Mouse (Mus musculus) heart, embryonic 12.5 days (tissue): Measurements from ENCODE around the gene Mrpl33. TPM values are rescaled to one million over a fixed set of nuclear protein-coding genes. Genes with fewer than 3 reads are reported as not detected.

Source experiments
- ATAC-seq: fragments of 200-750 bp; cut with Nextera tagmentation; 2 replicates; pipeline ENCODE4 v1.8.0; 2017; ENCODE audit warnings: moderate TSS enrichment, moderate library complexity; ENCODE audit not compliant: insufficient number of reproducible peaks, low FRiP score
- H3K27ac ChIP-seq: fragments of 300-500 bp; sonication (generic); 2 replicates; pipeline ENCODE4 v1.5.1; 2016; ENCODE audit warnings: mild to moderate bottlenecking, moderate library complexity; ENCODE audit not compliant: poor library complexity, severe bottlenecking
- H3K27me3 ChIP-seq: fragments of 300-500 bp; sonication (generic); replicated peaks from 2 replicates; pipeline ENCODE4 v1.6.1; 2016; ENCODE audit warnings: mild to moderate bottlenecking, moderate library complexity
- H3K36me3 ChIP-seq: fragments of 300-500 bp; sonication (generic); 2 replicates; pipeline ENCODE4 v1.6.1; 2016; ENCODE audit warnings: mild to moderate bottlenecking, moderate library complexity
- H3K4me1 ChIP-seq: fragments of 300-500 bp; sonication (generic); replicated peaks from 2 replicates; pipeline ENCODE4 v1.6.1; 2016; ENCODE audit warnings: mild to moderate bottlenecking
- H3K4me2 ChIP-seq: fragments of 300-500 bp; sonication (generic); 2 replicates; pipeline ENCODE4 v1.6.1; 2016; ENCODE audit warnings: mild to moderate bottlenecking, moderate library complexity
- H3K4me3 ChIP-seq: fragments of 300-500 bp; sonication (generic); 2 replicates; pipeline ENCODE4 v1.5.1; 2016; ENCODE audit warnings: mild to moderate bottlenecking
- H3K9ac ChIP-seq: fragments of 300-500 bp; sonication (generic); 2 replicates; pipeline ENCODE4 v1.6.1; 2016; ENCODE audit warnings: mild to moderate bottlenecking, moderate library complexity
- H3K9me3 ChIP-seq: fragments of 300-500 bp; sonication (generic); replicated peaks from 2 replicates; pipeline ENCODE4 v1.6.1; 2016; ENCODE audit warnings: mild to moderate bottlenecking, moderate library complexity
- WGBS: fragments of 180-500 bp; shearing (Covaris S2); methylation state at CpG from one replicate; pipeline ENCODE4 v1.1.7; 2016; 5-methylcytosine and 5-hydroxymethylcytosine counted together
- microRNA-seq: library from miRNA; unstranded; fragments of <30 nt; microRNA quantifications from one replicate; pipeline ENCODE4, GENCODE M21; 2017
- polyA plus RNA-seq: library from polyadenylated mRNA; unstranded; fragments of >200 nt; fragmentation: Nextera tagmentation; extraction: Ambion mirVana; gene quantifications from 2 replicates; pipeline ENCODE4 v1.2.1, GENCODE M21; 2016

Gene Mrpl33
- polyA plus RNA-seq, 1 experiment from 2014 or later: 372 TPM

GRCm38 (mm10) chr5:31698297-31698726 is 101.6 kb downstream of the Mrpl33 start:
- Histone ChIP-seq H3K27ac (peak overlapping the region; percentile 93), H3K4me2 (peak overlapping the region; percentile 85), H3K4me1 (peaks cover 4% of the 10 kb centered on the region; the same call in 1 of the 2 replicates), H3K4me3 (peak overlapping the region; percentile 90), H3K36me3 (peaks cover 13% of the 10 kb centered on the region; the same call in 1 of the 2 replicates), H3K9ac (peak overlapping the region; percentile 89), H3K27me3 (no peaks in the 10 kb centered on the region), H3K9me3 (no peaks in the 10 kb centered on the region)
- ATAC-seq: peak; percentile 85
- WGBS: 6% methylated on average over 16 of the region's 16 CpGs

- ATAC-seq: no peak
- Histone ChIP-seq H3K9me3 (no peaks in the 10 kb centered on the region), H3K4me2 (no peak overlapping the region), H3K27ac (peak overlapping the region; percentile 33; the same call in 1 of the 2 replicates), H3K4me1 (peaks cover 4% of the 10 kb centered on the region; the same call in 1 of the 2 replicates), H3K27me3 (no peaks in the 10 kb centered on the region), H3K36me3 (peaks cover 18% of the 10 kb centered on the region), H3K9ac (no peak overlapping the region), H3K4me3 (no peak overlapping the region)
- 54% methylated on average over 4 of the region's 4 CpGs for WGBS
Measured at GRCm38 (mm10) chr5:31698931-31699330, 102.2 kb downstream of the Mrpl33 start.

- Histone ChIP-seq H3K27ac (no peak overlapping the region), H3K27me3 (no peaks in the 10 kb centered on the region), H3K4me3 (no peak overlapping the region), H3K9ac (no peak overlapping the region), H3K4me2 (no peak overlapping the region), H3K4me1 (peaks cover 4% of the 10 kb centered on the region; the same call in 1 of the 2 replicates), H3K9me3 (no peaks in the 10 kb centered on the region), H3K36me3 (peaks cover 19% of the 10 kb centered on the region)
- no peak for ATAC-seq
Measured at GRCm38 (mm10) chr5:31699397-31699796, 102.7 kb downstream of the Mrpl33 start.

GRCm38 (mm10) chr5:31704971-31705370 is 108.2 kb downstream of the Mrpl33 start:
- WGBS: 85% methylated on average over 5 of the region's 5 CpGs
- H3K4me3 ChIP-seq: no peak overlapping the region
- H3K9ac ChIP-seq: no peak overlapping the region
- H3K36me3 ChIP-seq: peaks cover 31% of the 10 kb centered on the region
- H3K4me1 ChIP-seq: no peaks in the 10 kb centered on the region
- H3K27me3 ChIP-seq: no peaks in the 10 kb centered on the region
- H3K27ac ChIP-seq: no peak overlapping the region
- no peak for ATAC-seq
- no peak overlapping the region for H3K4me2 ChIP-seq
- no peaks in the 10 kb centered on the region for H3K9me3 ChIP-seq

- Histone ChIP-seq H3K4me1 (no peaks in the 10 kb centered on the region), H3K4me2 (no peak overlapping the region), H3K9ac (no peak overlapping the region), H3K27ac (no peak overlapping the region), H3K9me3 (no peaks in the 10 kb centered on the region), H3K36me3 (peaks cover 37% of the 10 kb centered on the region), H3K27me3 (no peaks in the 10 kb centered on the region), H3K4me3 (no peak overlapping the region)
- ATAC-seq: no peak
- WGBS: 78% methylated on average over 4 of the region's 4 CpGs
Measured at GRCm38 (mm10) chr5:31706826-31707225, 110.1 kb downstream of the Mrpl33 start.

- H3K9me3 ChIP-seq: no peaks in the 10 kb centered on the region
- no peak for ATAC-seq
- H3K9ac ChIP-seq: no peak overlapping the region
- H3K4me2 ChIP-seq: no peak overlapping the region
- peaks cover 13% of the 10 kb centered on the region for H3K4me1 ChIP-seq
- no peak overlapping the region for H3K27ac ChIP-seq
- H3K4me3 ChIP-seq: no peak overlapping the region
- no peaks in the 10 kb centered on the region for H3K27me3 ChIP-seq
- peaks cover 18% of the 10 kb centered on the region for H3K36me3 ChIP-seq
- WGBS: 81% methylated on average over 1 of the region's 1 CpGs
Measured at GRCm38 (mm10) chr5:31709389-31709788, 112.7 kb downstream of the Mrpl33 start.

- Histone ChIP-seq H3K4me2 (no peak overlapping the region), H3K27me3 (no peaks in the 10 kb centered on the region), H3K9me3 (no peaks in the 10 kb centered on the region), H3K27ac (no peak overlapping the region), H3K4me1 (peaks cover 13% of the 10 kb centered on the region), H3K36me3 (peaks cover 13% of the 10 kb centered on the region), H3K9ac (no peak overlapping the region), H3K4me3 (no peak overlapping the region)
- 58% methylated on average over 2 of the region's 2 CpGs for WGBS
- no peak for ATAC-seq
Measured at GRCm38 (mm10) chr5:31713280-31713711, 116.6 kb downstream of the Mrpl33 start.

- Histone ChIP-seq H3K36me3 (peaks cover 13% of the 10 kb centered on the region), H3K9ac (no peak overlapping the region), H3K27me3 (no peaks in the 10 kb centered on the region), H3K4me3 (no peak overlapping the region), H3K4me1 (peaks cover 13% of the 10 kb centered on the region), H3K9me3 (no peaks in the 10 kb centered on the region), H3K27ac (0 out of 2 replicates have a peak overlapping the region, but pooled peaks have one; percentile 5), H3K4me2 (no peak overlapping the region)
- no peak for ATAC-seq
- WGBS: 39% methylated on average over 5 of the region's 5 CpGs
Measured at GRCm38 (mm10) chr5:31713841-31714264, 117.1 kb downstream of the Mrpl33 start.

Small RNAs within 50 kb of the gene (microRNA-seq; reads per million reads assigned to microRNA genes)
- not detected for gene Mir3473e

Other genes starting within 250 kb of the Mrpl33 start
- 38.8 and 40.2 TPM in 2 replicates for gene Zfp512, start 144.5 kb upstream of the Mrpl33 start, polyA plus RNA-seq
- not detected in 2 replicates for gene 4930548H24Rik, start 111.2 kb upstream of the Mrpl33 start, polyA plus RNA-seq
- 43.8 and 49.2 TPM in 2 replicates for gene Gpn1, start 102.2 kb upstream of the Mrpl33 start, polyA plus RNA-seq
- gene Slc4a1ap, start 69.9 kb upstream of the Mrpl33 start, polyA plus RNA-seq: 24.3 and 24.8 TPM in 2 replicates
- gene Supt7l, start 69.1 kb upstream of the Mrpl33 start, polyA plus RNA-seq: 18.2 and 20.4 TPM in 2 replicates
- gene Rbks, start 100.7 kb downstream of the Mrpl33 start, polyA plus RNA-seq: 3.3 and 4.9 TPM in 2 replicates
- 45.6 and 49.4 TPM in 2 replicates for gene Babam2, start 100.7 kb downstream of the Mrpl33 start, polyA plus RNA-seq